Mouse (Mus musculus): Measurements from ENCODE around the gene Ccdc137. TPM values are rescaled to one million over a fixed set of nuclear protein-coding genes. Genes with fewer than 3 reads are reported as not detected.

Gene Ccdc137
- polyA plus RNA-seq, 1 experiment from 2014 or later = 26.4 TPM

- Histone ChIP-seq H3K36me3 (ENCODE audit: control insufficient read depth, insufficient read depth, low read length) (peaks cover 14% of the 10 kb centered on the region), H3K4me3 (ENCODE audit: low read depth, low read length) (no peak overlapping the region), H3K27me3 (ENCODE audit: control insufficient read depth, insufficient read depth, low read length) (no peaks in the 10 kb centered on the region), H3K27ac (ENCODE audit: low read depth, low read length) (no peak overlapping the region), H3K4me2 (ENCODE audit: low read depth) (no peak overlapping the region), H3K9ac (ENCODE audit: low read length) (no peak overlapping the region), H3K9me3 (ENCODE audit: control insufficient read depth, low read length) (no peaks in the 10 kb centered on the region), H3K4me1 (ENCODE audit: control insufficient read depth, insufficient read depth, low read length) (no peaks in the 10 kb centered on the region)
- WGBS = 82% methylated on average over 6 of the region's 6 CpGs
- DNase-seq (ENCODE audit: low spot score) (no peak), ATAC-seq (ENCODE audit: insufficient read depth, low FRiP score, low TSS enrichment) (no peak)
Measured at GRCm38 (mm10) chr11:120499894-120500293, 42.0 kb downstream of the Ccdc137 start.

- ATAC-seq (ENCODE audit: insufficient read depth, low FRiP score, low TSS enrichment) (no peak), DNase-seq (ENCODE audit: low spot score) (no peak)
- Histone ChIP-seq H3K9ac (ENCODE audit: low read length) (no peak overlapping the region), H3K4me3 (ENCODE audit: low read depth, low read length) (no peak overlapping the region), H3K36me3 (ENCODE audit: control insufficient read depth, insufficient read depth, low read length) (peaks cover 13% of the 10 kb centered on the region), H3K27me3 (ENCODE audit: control insufficient read depth, insufficient read depth, low read length) (no peaks in the 10 kb centered on the region), H3K9me3 (ENCODE audit: control insufficient read depth, low read length) (no peaks in the 10 kb centered on the region), H3K4me2 (ENCODE audit: low read depth) (no peak overlapping the region), H3K27ac (ENCODE audit: low read depth, low read length) (no peak overlapping the region), H3K4me1 (ENCODE audit: control insufficient read depth, insufficient read depth, low read length) (no peaks in the 10 kb centered on the region)
- WGBS = 27% methylated on average over 3 of the region's 3 CpGs
Measured at GRCm38 (mm10) chr11:120500357-120500756, 42.4 kb downstream of the Ccdc137 start.

DNA sequence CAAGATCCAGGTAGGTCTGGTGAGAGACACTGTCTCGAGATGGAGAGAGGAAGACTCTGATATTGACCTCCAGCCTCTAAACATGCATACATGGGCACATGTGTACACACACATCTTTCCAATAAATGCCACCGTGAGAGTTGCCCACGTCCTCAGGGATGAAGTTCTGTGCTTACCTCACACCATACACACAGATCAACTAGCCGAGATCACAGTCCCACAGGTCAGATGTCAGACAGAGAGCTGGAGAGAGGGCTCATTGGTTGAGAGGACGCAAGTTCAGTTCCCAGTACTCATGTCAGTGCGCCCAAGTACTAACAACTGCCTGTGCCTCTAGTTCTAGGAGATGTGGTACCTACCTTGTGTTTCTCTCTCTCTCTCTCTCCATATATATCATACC is 43.1 kb downstream of the Ccdc137 start:
- Histone ChIP-seq H3K4me2 (ENCODE audit: low read depth) (no peak overlapping the region), H3K9me3 (ENCODE audit: control insufficient read depth, low read length) (no peaks in the 10 kb centered on the region), H3K36me3 (ENCODE audit: control insufficient read depth, insufficient read depth, low read length) (peaks cover 10% of the 10 kb centered on the region), H3K27me3 (ENCODE audit: control insufficient read depth, insufficient read depth, low read length) (no peaks in the 10 kb centered on the region), H3K9ac (ENCODE audit: low read length) (no peak overlapping the region), H3K27ac (ENCODE audit: low read depth, low read length) (no peak overlapping the region), H3K4me1 (ENCODE audit: control insufficient read depth, insufficient read depth, low read length) (no peaks in the 10 kb centered on the region), H3K4me3 (ENCODE audit: low read depth, low read length) (no peak overlapping the region)
- ATAC-seq (ENCODE audit: insufficient read depth, low FRiP score, low TSS enrichment) (no peak), DNase-seq (ENCODE audit: low spot score) (no peak)
- WGBS = 73% methylated on average over 6 of the region's 6 CpGs

- H3K9me3 ChIP-seq (ENCODE audit: control insufficient read depth, low read length) = no peaks in the 10 kb centered on the region
- no peak for ATAC-seq (ENCODE audit: insufficient read depth, low FRiP score, low TSS enrichment)
- H3K4me2 ChIP-seq (ENCODE audit: low read depth) = no peak overlapping the region
- H3K4me3 ChIP-seq (ENCODE audit: low read depth, low read length) = no peak overlapping the region
- DNase-seq (ENCODE audit: low spot score) = no peak
- H3K27ac ChIP-seq (ENCODE audit: low read depth, low read length) = no peak overlapping the region
- no peaks in the 10 kb centered on the region for H3K27me3 ChIP-seq (ENCODE audit: control insufficient read depth, insufficient read depth, low read length)
- WGBS = 84% methylated on average over 4 of the region's 4 CpGs
- H3K4me1 ChIP-seq (ENCODE audit: control insufficient read depth, insufficient read depth, low read length) = no peaks in the 10 kb centered on the region
- peaks cover 10% of the 10 kb centered on the region for H3K36me3 ChIP-seq (ENCODE audit: control insufficient read depth, insufficient read depth, low read length)
- no peak overlapping the region for H3K9ac ChIP-seq (ENCODE audit: low read length)
Measured at GRCm38 (mm10) chr11:120501701-120502100, 43.8 kb downstream of the Ccdc137 start.

GRCm38 (mm10) chr11:120505661-120506060 is 47.7 kb downstream of the Ccdc137 start:
- Histone ChIP-seq H3K4me3 (ENCODE audit: low read depth, low read length) (no peak overlapping the region), H3K9me3 (ENCODE audit: control insufficient read depth, low read length) (no peaks in the 10 kb centered on the region), H3K36me3 (ENCODE audit: control insufficient read depth, insufficient read depth, low read length) (no peaks in the 10 kb centered on the region), H3K27ac (ENCODE audit: low read depth, low read length) (no peak overlapping the region), H3K4me1 (ENCODE audit: control insufficient read depth, insufficient read depth, low read length) (peaks cover 5% of the 10 kb centered on the region; the same call in 1 of the 2 replicates), H3K27me3 (ENCODE audit: control insufficient read depth, insufficient read depth, low read length) (no peaks in the 10 kb centered on the region), H3K9ac (ENCODE audit: low read length) (no peak overlapping the region), H3K4me2 (ENCODE audit: low read depth) (no peak overlapping the region)
- ATAC-seq (ENCODE audit: insufficient read depth, low FRiP score, low TSS enrichment) (no peak), DNase-seq (ENCODE audit: low spot score) (no peak)
- WGBS = 84% methylated on average over 3 of the region's 3 CpGs

DNA sequence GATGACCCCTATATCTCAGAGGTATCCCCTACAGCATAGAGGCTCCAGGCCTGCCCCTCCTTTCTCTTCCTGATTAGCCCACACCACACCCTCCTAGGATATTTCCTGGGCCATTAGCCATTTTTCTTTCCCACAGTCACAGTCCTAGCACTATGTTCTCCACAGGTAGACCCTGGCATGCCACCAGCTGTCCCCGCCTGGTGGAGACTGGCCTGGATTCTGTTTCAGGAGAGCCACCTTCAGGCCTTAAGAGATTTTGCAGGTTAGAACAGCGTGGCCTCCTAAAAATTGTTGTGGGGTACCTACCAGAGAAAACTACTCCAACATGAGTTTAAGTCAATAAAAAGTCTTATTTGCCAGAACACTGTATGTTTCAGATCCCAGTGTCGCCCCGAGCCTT is 49.0 kb downstream of the Ccdc137 start:
- H3K27me3 ChIP-seq (ENCODE audit: control insufficient read depth, insufficient read depth, low read length) = no peaks in the 10 kb centered on the region
- DNase-seq (ENCODE audit: low spot score) (no peak), ATAC-seq (ENCODE audit: insufficient read depth, low FRiP score, low TSS enrichment) (no peak)
- H3K4me3 ChIP-seq (ENCODE audit: low read depth, low read length) = no peak overlapping the region
- no peak overlapping the region for H3K4me2 ChIP-seq (ENCODE audit: low read depth)
- H3K27ac ChIP-seq (ENCODE audit: low read depth, low read length) = no peak overlapping the region
- no peaks in the 10 kb centered on the region for H3K36me3 ChIP-seq (ENCODE audit: control insufficient read depth, insufficient read depth, low read length)
- no peak overlapping the region for H3K9ac ChIP-seq (ENCODE audit: low read length)
- peaks cover 5% of the 10 kb centered on the region; the same call in 1 of the 2 replicates for H3K4me1 ChIP-seq (ENCODE audit: control insufficient read depth, insufficient read depth, low read length)
- WGBS = 51% methylated on average over 4 of the region's 4 CpGs
- H3K9me3 ChIP-seq (ENCODE audit: control insufficient read depth, low read length) = no peaks in the 10 kb centered on the region

DNA sequence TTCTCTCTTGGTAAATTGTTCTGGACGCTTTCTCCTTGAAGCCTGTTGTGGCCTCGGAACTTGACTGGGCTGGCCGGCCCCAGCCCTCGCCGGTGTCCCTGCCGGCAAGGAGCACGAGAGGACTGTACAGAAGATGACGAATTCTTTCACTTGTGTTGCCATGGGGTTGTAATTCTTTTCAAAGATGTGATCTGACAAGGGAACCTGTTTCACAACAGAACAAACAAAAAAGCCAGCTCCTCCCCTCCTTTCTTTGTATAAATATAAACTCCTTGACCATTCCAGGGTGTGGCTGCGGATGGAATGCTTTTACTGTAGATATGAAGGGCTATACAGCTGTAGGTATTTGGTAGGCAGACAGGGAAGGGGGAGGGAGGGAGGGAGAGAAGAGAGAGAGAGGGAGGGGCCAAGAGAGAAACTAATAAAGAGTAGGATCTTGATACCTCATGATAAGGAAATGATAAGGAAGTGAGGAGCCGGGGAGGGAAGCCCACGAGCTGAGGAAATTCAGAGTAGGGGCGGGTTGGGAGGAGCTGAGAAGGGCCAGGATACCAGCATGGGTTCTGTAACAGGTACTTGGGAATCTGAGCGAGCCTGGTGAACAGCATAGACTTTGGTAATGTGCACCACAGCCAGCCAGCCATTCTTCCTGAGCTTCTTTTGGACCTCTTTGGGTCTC is 49.8 kb downstream of the Ccdc137 start:
- ATAC-seq (ENCODE audit: insufficient read depth, low FRiP score, low TSS enrichment) (no peak), DNase-seq (ENCODE audit: low spot score) (no peak)
- Histone ChIP-seq H3K27ac (ENCODE audit: low read depth, low read length) (no peak overlapping the region), H3K36me3 (ENCODE audit: control insufficient read depth, insufficient read depth, low read length) (no peaks in the 10 kb centered on the region), H3K27me3 (ENCODE audit: control insufficient read depth, insufficient read depth, low read length) (no peaks in the 10 kb centered on the region), H3K4me1 (ENCODE audit: control insufficient read depth, insufficient read depth, low read length) (peaks cover 5% of the 10 kb centered on the region; the same call in 1 of the 2 replicates), H3K4me2 (ENCODE audit: low read depth) (no peak overlapping the region), H3K9me3 (ENCODE audit: control insufficient read depth, low read length) (no peaks in the 10 kb centered on the region), H3K4me3 (ENCODE audit: low read depth, low read length) (no peak overlapping the region), H3K9ac (ENCODE audit: low read length) (no peak overlapping the region)
- 68% methylated on average over 13 of the region's 13 CpGs for WGBS

GRCm38 (mm10) chr11:120508290-120508870 is 50.5 kb downstream of the Ccdc137 start:
- H3K4me2 ChIP-seq (ENCODE audit: low read depth) = no peak overlapping the region
- 88% methylated on average over 9 of the region's 9 CpGs for WGBS
- DNase-seq (ENCODE audit: low spot score) (no peak), ATAC-seq (ENCODE audit: insufficient read depth, low FRiP score, low TSS enrichment) (no peak)
- H3K9me3 ChIP-seq (ENCODE audit: control insufficient read depth, low read length) = no peaks in the 10 kb centered on the region
- H3K9ac ChIP-seq (ENCODE audit: low read length) = no peak overlapping the region
- no peaks in the 10 kb centered on the region for H3K27me3 ChIP-seq (ENCODE audit: control insufficient read depth, insufficient read depth, low read length)
- H3K36me3 ChIP-seq (ENCODE audit: control insufficient read depth, insufficient read depth, low read length) = no peaks in the 10 kb centered on the region
- no peak overlapping the region for H3K27ac ChIP-seq (ENCODE audit: low read depth, low read length)
- H3K4me1 ChIP-seq (ENCODE audit: control insufficient read depth, insufficient read depth, low read length) = peaks cover 5% of the 10 kb centered on the region; the same call in 1 of the 2 replicates
- H3K4me3 ChIP-seq (ENCODE audit: low read depth, low read length) = no peak overlapping the region

- no peak overlapping the region for H3K4me2 ChIP-seq (ENCODE audit: low read depth)
- DNase-seq (ENCODE audit: low spot score) (no peak), ATAC-seq (ENCODE audit: insufficient read depth, low FRiP score, low TSS enrichment) (no peak)
- peaks cover 5% of the 10 kb centered on the region; the same call in 1 of the 2 replicates for H3K4me1 ChIP-seq (ENCODE audit: control insufficient read depth, insufficient read depth, low read length)
- H3K27ac ChIP-seq (ENCODE audit: low read depth, low read length) = no peak overlapping the region
- H3K9me3 ChIP-seq (ENCODE audit: control insufficient read depth, low read length) = no peaks in the 10 kb centered on the region
- H3K27me3 ChIP-seq (ENCODE audit: control insufficient read depth, insufficient read depth, low read length) = no peaks in the 10 kb centered on the region
- no peaks in the 10 kb centered on the region for H3K36me3 ChIP-seq (ENCODE audit: control insufficient read depth, insufficient read depth, low read length)
- no peak overlapping the region for H3K9ac ChIP-seq (ENCODE audit: low read length)
- 60% methylated on average over 4 of the region's 4 CpGs for WGBS
- no peak overlapping the region for H3K4me3 ChIP-seq (ENCODE audit: low read depth, low read length)
Measured at GRCm38 (mm10) chr11:120509940-120510339, 52.0 kb downstream of the Ccdc137 start.
